Mouse (Mus musculus) liver, embryonic 14.5 days (tissue): ENCODE measurements around the gene Gm12830. TPM values are rescaled to one million over a fixed set of nuclear protein-coding genes. Genes with fewer than 3 reads are reported as not detected.

Experiments
- ATAC-seq: fragments of 200-750 bp; cut with Nextera tagmentation; 2 replicates; pipeline ENCODE4 v1.8.0; 2017; ENCODE audit warnings: moderate number of reproducible peaks, mild to moderate bottlenecking, moderate library complexity; ENCODE audit not compliant: insufficient read depth
- DNase-seq, 3 experiments: peaks; one replicate each; pipeline ENCODE4 v3.0.0-alpha.2; 2012 to 2013; ENCODE audit warnings: low read depth in 3 of 3, low spot score in 3 of 3
- H3K27ac ChIP-seq: fragments of 300-500 bp; sonication (generic); 2 replicates; pipeline ENCODE4 v1.5.1; 2014; ENCODE audit warnings: moderate library complexity, mild to moderate bottlenecking, control low read depth, inconsistent platforms
- H3K27me3 ChIP-seq: fragments of 300-500 bp; sonication (generic); 2 replicates; pipeline ENCODE4 v1.6.1; 2014; ENCODE audit warnings: mild to moderate bottlenecking, low read length, moderate library complexity; ENCODE audit not compliant: control insufficient read depth, insufficient read depth
- H3K36me3 ChIP-seq: fragments of 300-500 bp; sonication (generic); replicated peaks from 2 replicates; pipeline ENCODE4 v1.6.1; 2014; ENCODE audit warnings: low read depth; ENCODE audit not compliant: control insufficient read depth, insufficient read depth
- H3K4me1 ChIP-seq, 2 experiments: fragments of 200-500 bp in 1 of 2; fragments of 300-500 bp in 1 of 2; sonication (generic) in 1 of 2; replicated peaks; 2 replicates each; pipeline ENCODE4 v1.6.1; 2012 to 2014; ENCODE audit warnings: antibody characterized with exemption in 1 of 2, inconsistent platforms in 1 of 2, low read length in 1 of 2; ENCODE audit not compliant: control insufficient read depth in 2 of 2, insufficient read depth in 2 of 2
- H3K4me2 ChIP-seq: fragments of 300-500 bp; sonication (generic); 2 replicates; pipeline ENCODE4 v1.6.1; 2014; ENCODE audit warnings: low read depth, mild to moderate bottlenecking, control low read depth, moderate library complexity
- H3K4me3 ChIP-seq, 2 experiments: fragments of 200-500 bp in 1 of 2; fragments of 300-500 bp in 1 of 2; sonication (generic) in 1 of 2; 2 replicates each; pipeline ENCODE4 v1.5.1; 2012 to 2014; ENCODE audit warnings: low read depth in 2 of 2, low read length in 2 of 2, mild to moderate bottlenecking in 2 of 2, control low read depth in 1 of 2, inconsistent platforms in 1 of 2, moderate library complexity in 1 of 2; ENCODE audit not compliant: insufficient read depth in 1 of 2
- H3K9ac ChIP-seq: fragments of 300-500 bp; sonication (generic); replicated peaks from 2 replicates; pipeline ENCODE4 v1.6.1; 2014; ENCODE audit warnings: mild to moderate bottlenecking, control low read depth, moderate library complexity
- H3K9me3 ChIP-seq: fragments of 300-500 bp; sonication (generic); 2 replicates; pipeline ENCODE4 v1.6.1; 2016; ENCODE audit warnings: low read length, mixed read lengths; ENCODE audit not compliant: control insufficient read depth
- CTCF ChIP-seq: IDR thresholded peaks from 2 replicates; pipeline ENCODE4 v1.5.1; 2016; ENCODE audit warnings: antibody characterized with exemption, low read depth, control low read depth
- EP300 ChIP-seq: IDR thresholded peaks from 2 replicates; pipeline ENCODE4 v1.6.1; 2016; ENCODE audit warnings: antibody characterized with exemption, low read depth
- WGBS: fragments of 180-500 bp; shearing (Covaris S2); extraction: QIAGEN DNeasy Blood & Tissue Kit; methylation state at CpG from one replicate; pipeline ENCODE4 v1.1.7; 2014; ENCODE audit not compliant: insufficient replicate concordance; 5-methylcytosine and 5-hydroxymethylcytosine counted together
- polyA plus RNA-seq, 2 experiments: library from polyadenylated mRNA; depleted of rRNA in 1 of 2; stranded (reverse) in 1 of 2; unstranded in 1 of 2; fragments of >200 nt; fragmentation: Nextera tagmentation in 1 of 2; extraction: Ambion mirVana in 1 of 2; gene quantifications; 2 replicates each; pipeline versions ENCODE4 v1.2.1 to v1.2.3; 2012 to 2014

The Gm12830 gene
- polyA plus RNA-seq, 2 experiments = not detected

DNA sequence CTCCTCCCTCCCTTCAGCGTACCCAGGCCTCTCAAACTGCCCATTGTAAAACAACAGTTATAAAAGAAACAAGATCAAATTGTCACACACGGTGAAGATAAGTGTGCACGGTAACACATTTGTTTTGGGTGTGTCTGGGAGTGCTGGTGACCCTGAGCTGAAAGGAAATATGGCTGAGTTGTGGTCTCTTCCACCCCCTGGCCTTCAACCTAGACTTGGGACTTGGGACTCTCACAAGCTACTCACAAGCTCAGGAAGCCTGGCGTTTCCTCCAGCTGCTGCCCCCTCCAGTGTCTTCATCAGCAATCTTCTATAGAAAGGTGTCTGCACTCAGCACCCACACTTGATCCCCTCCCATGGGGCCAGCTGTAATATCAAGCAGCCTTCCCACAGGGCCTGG is 24.1 kb downstream of the Gm12830 start:
- H3K9me3 ChIP-seq = no peaks in the 10 kb centered on the region
- WGBS = 26% methylated on average over 4 of the region's 4 CpGs
- no peaks in the 10 kb centered on the region for H3K36me3 ChIP-seq
- H3K27me3 ChIP-seq = peaks cover 33% of the 10 kb centered on the region
- H3K4me3 ChIP-seq = no peak overlapping the region
- DNase-seq (no peak), ATAC-seq (no peak)
- no peak overlapping the region for H3K4me2 ChIP-seq
- TF ChIP-seq CTCF (no peak), EP300 (no peak)
- H3K4me1 ChIP-seq = no peaks in the 10 kb centered on the region
- no peak overlapping the region for H3K9ac ChIP-seq
- no peak overlapping the region for H3K27ac ChIP-seq

DNA sequence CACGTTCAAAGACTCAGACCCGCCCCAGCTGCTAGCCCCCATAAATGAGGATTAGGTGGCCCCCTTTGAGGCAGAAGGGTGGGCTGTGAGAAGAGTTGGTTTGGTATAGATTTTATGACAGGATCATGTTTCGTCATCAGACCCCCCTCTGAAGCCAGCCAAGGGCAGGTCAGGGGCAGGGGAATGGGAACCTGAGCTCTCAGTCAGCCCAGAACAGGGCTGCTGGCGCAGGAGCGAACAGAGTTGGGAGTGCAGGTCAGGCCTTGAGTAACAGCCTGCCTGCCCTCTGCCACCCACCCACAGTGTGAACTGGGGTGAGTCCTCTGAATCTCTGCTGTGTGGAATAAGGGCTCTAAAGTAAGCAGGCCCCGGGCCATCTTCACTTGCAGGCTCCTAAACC is 25.2 kb downstream of the Gm12830 start:
- no peak overlapping the region for H3K27ac ChIP-seq
- no peak overlapping the region for H3K4me3 ChIP-seq
- DNase-seq = no peak
- H3K4me1 ChIP-seq = no peaks in the 10 kb centered on the region
- peaks cover 29% of the 10 kb centered on the region for H3K27me3 ChIP-seq
- no peak overlapping the region for H3K9ac ChIP-seq
- H3K9me3 ChIP-seq = no peaks in the 10 kb centered on the region
- WGBS = 70% methylated on average over 6 of the region's 6 CpGs
- no peak overlapping the region for H3K4me2 ChIP-seq
- H3K36me3 ChIP-seq = no peaks in the 10 kb centered on the region
- TF ChIP-seq CTCF (no peak), EP300 (no peak)
- ATAC-seq = no peak

- Histone ChIP-seq H3K27me3 (no peaks in the 10 kb centered on the region; the same call in 1 of the 2 replicates), H3K4me1 (no peaks in the 10 kb centered on the region), H3K4me3 (no peak overlapping the region), H3K27ac (no peak overlapping the region), H3K36me3 (no peaks in the 10 kb centered on the region), H3K9ac (no peak overlapping the region), H3K4me2 (no peak overlapping the region), H3K9me3 (no peaks in the 10 kb centered on the region)
- ATAC-seq = no peak
- DNase-seq = no peak
- no peak for TF ChIP-seq EP300
- TF ChIP-seq CTCF = no peak
- WGBS = 39% methylated on average over 2 of the region's 2 CpGs
Measured at GRCm38 (mm10) chr4:114853968-114854367, 32.4 kb downstream of the Gm12830 start.

DNA sequence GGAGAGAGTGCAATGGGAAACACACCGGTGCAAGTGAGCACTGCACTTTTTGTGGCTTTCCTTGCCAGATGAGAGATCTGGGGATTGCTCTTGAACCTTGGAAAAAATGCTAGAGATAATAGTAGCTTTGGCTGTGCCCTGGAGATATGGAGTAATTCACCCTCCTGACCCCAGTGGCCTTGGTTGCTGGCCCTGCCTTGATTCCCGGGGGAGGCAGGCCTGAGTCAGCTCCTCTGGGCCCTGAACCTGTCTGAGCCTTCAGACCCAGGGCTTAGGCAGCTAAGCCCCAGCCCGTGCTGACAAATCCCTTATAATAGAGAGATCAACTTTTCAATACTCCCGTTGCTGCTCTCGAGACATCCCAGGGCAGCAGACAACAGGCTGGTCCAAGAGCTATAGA is 36.9 kb downstream of the Gm12830 start:
- Histone ChIP-seq H3K36me3 (no peaks in the 10 kb centered on the region), H3K27me3 (no peaks in the 10 kb centered on the region; the same call in 1 of the 2 replicates), H3K27ac (no peak overlapping the region), H3K4me1 (no peaks in the 10 kb centered on the region), H3K4me2 (no peak overlapping the region), H3K9me3 (no peaks in the 10 kb centered on the region), H3K9ac (no peak overlapping the region), H3K4me3 (no peak overlapping the region)
- DNase-seq (no peak), ATAC-seq (no peak)
- no peak for TF ChIP-seq EP300
- TF ChIP-seq CTCF = no peak
- WGBS = 36% methylated on average over 5 of the region's 5 CpGs

DNA sequence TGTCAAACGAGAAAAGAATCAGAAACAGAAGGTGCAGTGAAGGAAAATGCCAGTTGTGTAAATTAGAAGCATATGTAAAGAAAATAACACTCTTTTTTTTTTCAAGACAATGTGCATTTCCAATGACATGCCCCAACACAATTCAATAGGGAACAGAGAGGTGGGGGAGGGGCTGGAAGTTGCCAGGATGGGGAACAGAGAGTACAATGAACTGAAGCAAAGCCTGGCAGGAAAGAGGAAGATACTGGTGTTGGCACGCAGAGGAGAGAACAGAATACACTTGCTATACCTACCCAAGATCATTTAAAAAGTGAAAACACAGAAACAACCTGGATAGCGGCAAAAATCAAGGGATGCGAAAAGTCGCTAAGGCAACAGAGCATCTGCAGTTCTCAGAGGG is 41.6 kb downstream of the Gm12830 start:
- Histone ChIP-seq H3K4me2 (no peak overlapping the region), H3K9ac (no peak overlapping the region), H3K4me3 (no peak overlapping the region), H3K4me1 (no peaks in the 10 kb centered on the region), H3K9me3 (no peaks in the 10 kb centered on the region), H3K27me3 (no peaks in the 10 kb centered on the region; the same call in 1 of the 2 replicates), H3K27ac (no peak overlapping the region), H3K36me3 (no peaks in the 10 kb centered on the region)
- ATAC-seq = no peak
- TF ChIP-seq EP300 = no peak
- TF ChIP-seq CTCF = no peak
- WGBS = 50% methylated on average over 5 of the region's 5 CpGs
- no peak for DNase-seq
